Mouse (Mus musculus): ENCODE results near the gene Scrn2.

- TF ChIP-seq EP300 (IDR thresholded peaks at IDR 0.05; ENCODE audit: insufficient read depth, low read depth, low read length) (no peak), POLR2A (IDR thresholded peaks at IDR 0.05; ENCODE audit: insufficient read depth, low read depth, low read length) (no peak)
These were observed 10.4 kb upstream of the Scrn2 start for GRCm38 (mm10) chr11:97019345-97019708.

Measured in heart, adult 2 months (tissue).